Mouse (Mus musculus): ENCODE measurements around the gene Pik3r2. TPM values are rescaled to one million over a fixed set of nuclear protein-coding genes. Genes with fewer than 3 reads are reported as not detected.

Gene Pik3r2
- total and polyA plus RNA-seq, 3 experiments: 23.7 to 37.8 TPM; not detected in 1

GRCm38 (mm10) chr8:70804481-70805206, 28.1 kb upstream of the Pik3r2 start, which contains the start of gene Mast3:
TSS of gene Mast3 (minus strand) at chr8:70805054.
- TF ChIP-seq ZMIZ1 (IDR thresholded peaks at IDR 0.05; ENCODE audit: low read depth, low read length): 0 out of 2 replicates have a peak, but pooled peaks have one; percentile 32
- TF ChIP-seq MXI1 (IDR thresholded peaks at IDR 0.05; ENCODE audit: low read depth, low read length): peak; percentile 59; the same call in 1 of the 2 replicates
- TF ChIP-seq TCF12 (IDR thresholded peaks at IDR 0.05; ENCODE audit: low read depth, low read length): peak; percentile 47
- peak; percentile 4 to 49; a peak in 1 of 4 replicates for TF ChIP-seq POLR2A (IDR thresholded peaks at IDR 0.05; ENCODE audit: control insufficient read depth in 1 of 2, insufficient read depth in 1 of 2, low read depth in 1 of 2, low read length in 2 of 2, poor library complexity in 1 of 2)
- peak; percentile 43; the same call in 1 of the 2 replicates for TF ChIP-seq MAX (IDR thresholded peaks at IDR 0.05; ENCODE audit: low read length)
- TF ChIP-seq GABPA (IDR thresholded peaks at IDR 0.05; ENCODE audit: low read depth, low read length): no peak
- peak; percentile 41; the same call in 1 of the 2 replicates for TF ChIP-seq NELFE (IDR thresholded peaks at IDR 0.05; ENCODE audit: low read depth, low read length)
- TF ChIP-seq CHD2 (IDR thresholded peaks at IDR 0.05; ENCODE audit: low read length): no peak
- TF ChIP-seq SIN3A (IDR thresholded peaks at IDR 0.05; ENCODE audit: low read length): peak; percentile 55; the same call in 1 of the 2 replicates
- peak in 1 of 2 experiments; percentile 72; a peak in 1 of 4 replicates for TF ChIP-seq USF2 (IDR thresholded peaks at IDR 0.05; ENCODE audit: borderline replicate concordance in 1 of 2, insufficient read depth in 1 of 2, low read depth in 1 of 2, low read length in 2 of 2)
- peak; percentile 95 for TF ChIP-seq USF1 (IDR thresholded peaks at IDR 0.05; ENCODE audit: low read depth, low read length)
- TF ChIP-seq MYB (IDR thresholded peaks at IDR 0.05; ENCODE audit: low read depth, low read length): no peak
- TF ChIP-seq RCOR1 (IDR thresholded peaks at IDR 0.05; ENCODE audit: low read depth, low read length): no peak
- TF ChIP-seq TBP (IDR thresholded peaks at IDR 0.05; ENCODE audit: low read depth, low read length): no peak
- no peak for TF ChIP-seq TAL1 (IDR thresholded peaks at IDR 0.05; ENCODE audit: low read length)
- Histone ChIP-seq H3K36me3 (ENCODE audit: control insufficient read depth in 1 of 2, insufficient read depth in 2 of 2, low read length in 2 of 2) (peaks cover 0 to 6% of the 10 kb centered on the region in 2 experiments; a peak in 1 of 4 replicates), H3K27ac (ENCODE audit: control insufficient read depth, low read depth, low read length) (peak within 1 kb of the TSS; percentile 52), H3K79me2 (ENCODE audit: control insufficient read depth, insufficient read depth, low read length, poor library complexity) (no peaks in the 10 kb centered on the region; the same call in 1 of the 2 replicates), H3K9me3 (replicated peaks; ENCODE audit: insufficient read depth, low read length) (no peaks in the 10 kb centered on the region), H3K9ac (ENCODE audit: control insufficient read depth, low read depth, low read length, poor library complexity, severe bottlenecking) (peak within 1 kb of the TSS; percentile 50), H3K27me3 (ENCODE audit: control insufficient read depth in 1 of 2, insufficient read depth in 2 of 2, low read length in 2 of 2) (no peaks in the 10 kb centered on the region), H3K4me1 (ENCODE audit: control insufficient read depth in 1 of 2, insufficient read depth in 2 of 2, low read length in 2 of 2) (peaks cover 0 to 16% of the 10 kb centered on the region in 2 experiments; a peak in 3 of 4 replicates), H3K4me3 (ENCODE audit: control insufficient read depth in 1 of 2, insufficient read depth in 1 of 2, low read depth in 2 of 2, low read length in 2 of 2) (peak within 1 kb of the TSS; percentile 64 to 78)
- peak; percentile 87 for DNase-seq (ENCODE audit: low read depth, low spot score)

GRCm38 (mm10) chr8:70803761-70804480, 27.4 kb upstream of the Pik3r2 start:
- peaks cover 0 to 16% of the 10 kb centered on the region in 2 experiments; a peak in 3 of 4 replicates for H3K4me1 ChIP-seq (ENCODE audit: control insufficient read depth in 1 of 2, insufficient read depth in 2 of 2, low read length in 2 of 2)
- TF ChIP-seq MAZ (IDR thresholded peaks at IDR 0.05; ENCODE audit: low read depth, low read length): peak; percentile 74
- TF ChIP-seq ETS1 (IDR thresholded peaks at IDR 0.05; ENCODE audit: low read depth, low read length): peak; percentile 39; the same call in 1 of the 2 replicates
- TF ChIP-seq TBP (IDR thresholded peaks at IDR 0.05; ENCODE audit: low read depth, low read length): peak; percentile 27; the same call in 1 of the 2 replicates
- TF ChIP-seq HCFC1 (IDR thresholded peaks at IDR 0.05; ENCODE audit: low read depth, low read length): 0 out of 2 replicates have a peak, but pooled peaks have one; percentile 22
- peak; percentile 76; the same call in 1 of the 2 replicates for TF ChIP-seq SIN3A (IDR thresholded peaks at IDR 0.05; ENCODE audit: low read length)
- no peak for TF ChIP-seq ZNF384 (IDR thresholded peaks at IDR 0.05; ENCODE audit: low read depth, low read length)
- TF ChIP-seq MEF2A (IDR thresholded peaks at IDR 0.05; ENCODE audit: extremely low read depth, insufficient replicate concordance, low read depth, low read length, poor library complexity, severe bottlenecking): no peak
- TF ChIP-seq E2F4 (IDR thresholded peaks at IDR 0.05; ENCODE audit: borderline replicate concordance, low read depth, low read length): 0 out of 2 replicates have a peak, but pooled peaks have one; percentile 20
- peak; percentile 81 for TF ChIP-seq MXI1 (IDR thresholded peaks at IDR 0.05; ENCODE audit: low read depth, low read length)
- TF ChIP-seq EP300 (IDR thresholded peaks at IDR 0.05; ENCODE audit: low read depth in 1 of 2, low read length in 2 of 2): no peak
- TF ChIP-seq MAX (IDR thresholded peaks at IDR 0.05; ENCODE audit: low read length): peak; percentile 60; the same call in 1 of the 2 replicates
- TF ChIP-seq ZKSCAN1 (IDR thresholded peaks at IDR 0.05; ENCODE audit: low read depth, low read length): no peak
- 0 out of 4 replicates have a peak, but pooled peaks of 1 of the 2 experiments have one; percentile 10 for TF ChIP-seq POLR2A (IDR thresholded peaks at IDR 0.05; ENCODE audit: control insufficient read depth in 1 of 2, insufficient read depth in 1 of 2, low read depth in 1 of 2, low read length in 2 of 2, poor library complexity in 1 of 2)
- no peak for TF ChIP-seq CTCF (IDR thresholded peaks at IDR 0.05 in 2 of 3, conservative IDR thresholded peaks at IDR 0.05 in 1 of 3; ENCODE audit: control insufficient read depth in 1 of 3, insufficient read depth in 1 of 3, low read depth in 2 of 3, low read length in 3 of 3, poor library complexity in 1 of 3, severe bottlenecking in 1 of 3)
- no peaks in the 10 kb centered on the region; the same call in 1 of the 2 replicates for H3K79me2 ChIP-seq (ENCODE audit: control insufficient read depth, insufficient read depth, low read length, poor library complexity)
- DNase-seq (ENCODE audit: low read depth, low spot score): peak; percentile 79
- no peaks in the 10 kb centered on the region for H3K27me3 ChIP-seq (ENCODE audit: control insufficient read depth in 1 of 2, insufficient read depth in 2 of 2, low read length in 2 of 2)
- peak overlapping the region; percentile 53 for H3K27ac ChIP-seq (ENCODE audit: control insufficient read depth, low read depth, low read length)
- H3K9me3 ChIP-seq (replicated peaks; ENCODE audit: insufficient read depth, low read length): no peaks in the 10 kb centered on the region
- peak overlapping the region; percentile 60 for H3K9ac ChIP-seq (ENCODE audit: control insufficient read depth, low read depth, low read length, poor library complexity, severe bottlenecking)
- H3K36me3 ChIP-seq (ENCODE audit: control insufficient read depth in 1 of 2, insufficient read depth in 2 of 2, low read length in 2 of 2): peaks cover 0 to 6% of the 10 kb centered on the region in 2 experiments; a peak in 1 of 4 replicates
- peak overlapping the region; percentile 64 to 78 for H3K4me3 ChIP-seq (ENCODE audit: control insufficient read depth in 1 of 2, insufficient read depth in 1 of 2, low read depth in 2 of 2, low read length in 2 of 2)
